Mouse (Mus musculus) stomach, embryonic 16.5 days (tissue): ENCODE results near the gene Fggy. TPM values are rescaled to one million over a fixed set of nuclear protein-coding genes. Genes with fewer than 3 reads are reported as not detected.

Experiments used
- ATAC-seq: fragments of 200-750 bp; cut with Nextera tagmentation; 2 replicates; pipeline ENCODE4 v1.8.0; 2017; ENCODE audit warnings: moderate number of reproducible peaks, moderate TSS enrichment; ENCODE audit not compliant: insufficient read depth, low FRiP score
- H3K27ac ChIP-seq: fragments of 300-500 bp; sonication (generic); 2 replicates; pipeline ENCODE4 v1.5.1; 2014; ENCODE audit warnings: low read length
- H3K27me3 ChIP-seq: fragments of 300-500 bp; sonication (generic); 2 replicates; pipeline ENCODE4 v1.6.1; 2014; ENCODE audit warnings: low read length, control low read depth, mixed read lengths; ENCODE audit not compliant: control insufficient read depth, insufficient read depth
- H3K36me3 ChIP-seq: fragments of 300-500 bp; sonication (generic); 2 replicates; pipeline ENCODE4 v1.6.1; 2014; ENCODE audit warnings: low read length; ENCODE audit not compliant: control insufficient read depth, insufficient read depth
- H3K4me1 ChIP-seq: fragments of 300-500 bp; sonication (generic); 2 replicates; pipeline ENCODE4 v1.6.1; 2014; ENCODE audit warnings: low read length, control low read depth, mixed read lengths; ENCODE audit not compliant: control insufficient read depth, insufficient read depth
- H3K4me2 ChIP-seq: fragments of 300-500 bp; sonication (generic); 2 replicates; pipeline ENCODE4 v1.6.1; 2014; ENCODE audit warnings: low read depth, low read length, mixed read lengths
- H3K4me3 ChIP-seq: fragments of 300-500 bp; sonication (generic); replicated peaks from 2 replicates; pipeline ENCODE4 v1.5.1; 2014; ENCODE audit warnings: mild to moderate bottlenecking, low read length
- H3K9ac ChIP-seq: fragments of 300-500 bp; sonication (generic); 2 replicates; pipeline ENCODE4 v1.6.1; 2014; ENCODE audit warnings: low read length
- H3K9me3 ChIP-seq: fragments of 300-500 bp; sonication (generic); replicated peaks from 2 replicates; pipeline ENCODE4 v1.6.1; 2016; ENCODE audit warnings: low read length, control low read depth; ENCODE audit not compliant: control insufficient read depth
- WGBS: fragments of 180-500 bp; shearing (Covaris S2); extraction: QIAGEN DNeasy Blood & Tissue Kit; methylation state at CpG from one replicate; pipeline ENCODE4 v1.1.7; 2014; 5-methylcytosine and 5-hydroxymethylcytosine counted together
- polyA plus RNA-seq: library from polyadenylated mRNA; unstranded; fragments of >200 nt; fragmentation: Nextera tagmentation; extraction: Ambion mirVana; gene quantifications from 2 replicates; pipeline ENCODE4 v1.2.1, GENCODE M21; 2015

Fggy gene
- polyA plus RNA-seq, 1 experiment from 2014 or later: 11.7 TPM

DNA sequence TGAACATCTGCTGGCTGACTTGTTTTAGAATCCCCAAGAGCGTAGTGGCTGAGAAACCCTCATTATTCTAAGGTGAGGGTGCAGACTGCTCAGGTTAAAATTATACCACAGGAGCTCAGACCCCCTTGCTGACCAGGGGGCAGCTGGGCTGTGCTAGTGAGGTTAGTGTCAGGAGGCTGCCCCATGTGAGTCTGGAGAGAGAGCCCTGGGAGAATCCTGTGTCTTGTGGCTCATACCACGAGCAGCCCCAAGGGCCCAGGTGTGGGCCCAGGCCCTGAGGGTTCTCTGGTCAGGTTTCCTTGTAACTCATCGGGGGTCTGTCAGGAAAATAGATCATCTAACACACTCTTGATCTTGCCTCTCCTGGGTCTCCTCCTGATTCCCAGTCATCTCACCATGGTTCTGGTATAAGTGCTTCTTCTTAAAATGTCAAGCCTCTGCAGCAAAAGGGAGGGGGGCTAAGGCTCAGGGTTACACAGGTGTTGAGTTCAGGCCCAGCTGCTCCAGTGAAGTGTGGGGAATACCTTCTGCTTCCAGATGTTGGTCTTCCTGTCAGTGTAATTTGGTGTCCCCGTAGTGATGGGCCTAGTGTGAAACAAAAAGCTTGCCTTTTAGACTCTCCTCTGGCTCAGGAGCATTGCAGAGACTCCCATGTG lies 26.9 kb downstream of the Fggy start:
- H3K9me3 ChIP-seq: no peaks in the 10 kb centered on the region
- ATAC-seq: no peak
- no peak overlapping the region for H3K9ac ChIP-seq
- 74% methylated on average over 4 of the region's 4 CpGs for WGBS
- H3K4me3 ChIP-seq: no peak overlapping the region
- H3K4me1 ChIP-seq: no peaks in the 10 kb centered on the region
- H3K4me2 ChIP-seq: no peak overlapping the region
- no peak overlapping the region for H3K27ac ChIP-seq
- no peaks in the 10 kb centered on the region for H3K27me3 ChIP-seq
- no peaks in the 10 kb centered on the region for H3K36me3 ChIP-seq

DNA sequence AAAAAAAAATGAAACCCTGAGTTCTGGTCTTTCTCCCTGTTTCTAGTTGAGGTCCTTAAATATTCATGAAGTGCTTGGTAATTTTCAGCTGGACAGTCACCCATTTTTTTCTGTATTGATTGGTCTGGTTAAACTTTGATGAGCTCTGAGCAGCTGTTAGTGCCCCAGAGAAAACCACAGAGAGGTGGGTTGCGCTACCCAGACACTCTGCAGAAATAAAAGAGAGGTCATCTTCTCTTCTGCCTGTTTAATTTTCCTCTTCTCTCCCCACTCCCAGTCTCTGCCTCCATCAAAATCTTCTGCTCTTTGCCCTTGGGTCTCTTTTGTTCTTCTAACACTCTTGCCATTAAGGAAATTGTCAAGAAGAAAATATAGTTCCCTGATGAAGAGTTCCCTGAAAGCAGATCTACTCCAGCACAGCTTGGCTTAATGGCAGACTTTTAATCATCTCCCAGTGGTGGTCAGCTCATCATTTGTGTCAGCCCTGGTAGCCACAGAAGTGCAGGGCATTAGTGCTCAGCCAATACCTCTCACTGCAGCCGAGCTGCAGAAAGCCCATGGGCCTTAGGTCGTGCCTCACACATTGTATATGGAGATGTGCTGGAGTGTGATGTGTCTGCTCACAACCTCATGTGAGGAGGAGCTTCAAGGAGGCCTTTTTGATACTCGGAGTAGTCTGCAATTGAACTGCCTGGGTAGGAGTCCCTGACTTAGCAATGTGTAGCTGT lies 29.1 kb downstream of the Fggy start:
- Histone ChIP-seq H3K27me3 (no peaks in the 10 kb centered on the region), H3K4me3 (no peak overlapping the region), H3K9me3 (no peaks in the 10 kb centered on the region), H3K4me1 (no peaks in the 10 kb centered on the region), H3K36me3 (no peaks in the 10 kb centered on the region), H3K9ac (no peak overlapping the region), H3K4me2 (no peak overlapping the region), H3K27ac (no peak overlapping the region)
- WGBS: 58% methylated on average over 4 of the region's 4 CpGs
- no peak for ATAC-seq

DNA sequence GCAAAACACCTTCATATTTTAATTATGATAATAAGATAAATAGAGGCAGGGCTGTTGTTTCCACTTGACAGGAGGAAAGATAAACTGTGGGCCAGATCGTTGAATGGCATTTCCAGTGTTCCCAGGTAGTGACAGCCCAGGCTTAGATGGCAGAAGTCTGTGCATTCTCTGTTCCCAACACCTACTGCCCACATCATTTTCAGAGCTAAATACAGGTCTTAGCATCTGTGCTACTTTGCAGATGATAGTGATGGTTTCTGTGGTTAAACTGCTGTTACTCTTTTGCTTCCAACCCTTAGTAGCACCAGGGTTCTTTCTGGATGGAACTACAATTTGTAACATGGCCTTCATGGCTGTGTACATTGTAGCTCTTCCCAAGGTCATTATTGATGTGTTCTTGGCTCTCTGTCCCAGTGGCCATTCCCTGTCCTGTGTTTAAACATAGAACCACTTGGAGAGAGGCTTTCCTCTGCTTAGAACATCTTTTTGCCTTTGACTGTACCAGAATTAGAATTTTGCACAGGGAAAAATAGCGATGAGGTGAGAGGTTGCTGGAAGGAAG lies 31.5 kb downstream of the Fggy start:
- ATAC-seq: no peak
- Histone ChIP-seq H3K36me3 (no peaks in the 10 kb centered on the region), H3K9me3 (no peaks in the 10 kb centered on the region)

DNA sequence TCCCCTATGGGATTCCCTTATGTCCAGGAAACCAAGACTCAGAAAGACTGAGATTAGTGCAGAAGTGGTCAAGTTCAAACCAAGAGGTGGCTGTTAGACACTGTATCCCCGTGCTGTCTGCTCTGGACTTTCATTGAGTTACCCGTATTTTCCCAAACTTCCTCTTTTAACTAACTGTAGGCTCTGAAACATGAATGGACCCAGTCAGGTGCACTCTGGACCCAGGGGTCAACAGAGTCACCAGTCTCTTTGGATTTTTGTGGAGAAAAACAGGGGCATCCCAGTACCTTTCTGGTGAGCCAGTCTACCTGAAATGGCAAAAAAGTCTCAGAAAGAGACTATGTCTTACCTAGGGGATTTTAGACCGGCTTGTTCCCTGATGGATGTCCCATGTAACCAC lies 33.6 kb downstream of the Fggy start:
- Histone ChIP-seq H3K9ac (no peak overlapping the region), H3K9me3 (no peaks in the 10 kb centered on the region), H3K4me1 (no peaks in the 10 kb centered on the region), H3K36me3 (no peaks in the 10 kb centered on the region), H3K27me3 (no peaks in the 10 kb centered on the region), H3K27ac (no peak overlapping the region), H3K4me3 (no peak overlapping the region), H3K4me2 (no peak overlapping the region)
- WGBS: 83% methylated on average over 3 of the region's 3 CpGs
- no peak for ATAC-seq

More for the DNA sequence above, 31.5 kb downstream of the Fggy start:
- 65% methylated on average over 2 of the region's 2 CpGs for WGBS
- H3K4me1 ChIP-seq: no peaks in the 10 kb centered on the region
- H3K4me3 ChIP-seq: no peak overlapping the region
- no peaks in the 10 kb centered on the region for H3K27me3 ChIP-seq
- H3K4me2 ChIP-seq: no peak overlapping the region
- H3K9ac ChIP-seq: no peak overlapping the region
- no peak overlapping the region for H3K27ac ChIP-seq

DNA sequence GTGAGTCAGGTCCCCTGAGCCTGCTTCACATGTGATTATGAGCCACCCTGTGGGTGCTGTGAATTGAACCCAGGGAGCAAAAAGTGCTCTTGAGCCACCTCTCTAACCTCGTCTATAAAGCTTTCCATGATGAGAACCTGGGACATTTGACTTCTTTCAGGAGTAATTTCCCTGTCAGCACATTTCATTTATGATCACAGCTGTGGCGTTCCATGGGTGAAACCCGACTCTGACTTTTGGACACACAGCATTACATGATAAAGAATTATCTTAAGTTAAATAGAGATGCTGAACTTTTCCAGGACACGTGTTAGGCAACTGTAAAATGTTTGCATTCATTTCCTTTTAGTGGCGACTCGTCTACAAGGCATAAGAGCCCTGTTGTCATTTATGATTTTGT lies 39.9 kb downstream of the Fggy start:
- 58% methylated on average over 6 of the region's 6 CpGs for WGBS
- no peak overlapping the region for H3K9ac ChIP-seq
- no peaks in the 10 kb centered on the region for H3K36me3 ChIP-seq
- no peak overlapping the region for H3K4me2 ChIP-seq
- H3K9me3 ChIP-seq: no peaks in the 10 kb centered on the region
- H3K4me1 ChIP-seq: no peaks in the 10 kb centered on the region
- ATAC-seq: no peak
- H3K4me3 ChIP-seq: no peak overlapping the region
- no peaks in the 10 kb centered on the region for H3K27me3 ChIP-seq
- H3K27ac ChIP-seq: no peak overlapping the region

DNA sequence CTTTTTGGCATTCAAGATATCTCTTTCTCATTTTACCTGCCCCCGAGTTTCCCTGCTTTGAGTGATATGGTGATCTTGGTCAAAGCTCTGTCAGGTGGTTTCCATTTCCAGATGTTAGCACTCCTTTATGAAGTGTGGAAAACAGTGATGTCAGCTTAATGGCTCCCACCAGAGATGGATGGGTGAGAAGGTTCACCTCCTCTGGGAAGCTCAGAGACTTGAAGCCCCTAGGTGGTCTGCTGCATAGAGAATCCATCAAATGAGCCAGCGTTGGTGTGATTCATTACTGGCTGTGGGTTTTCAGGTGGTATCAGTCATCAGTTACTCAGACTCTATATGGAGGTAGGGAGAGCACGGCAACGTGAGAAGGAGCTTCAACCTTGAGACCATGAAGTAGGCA lies 44.5 kb downstream of the Fggy start:
- H3K27me3 ChIP-seq: no peaks in the 10 kb centered on the region
- no peak overlapping the region for H3K9ac ChIP-seq
- no peak for ATAC-seq
- WGBS: 54% methylated on average over 4 of the region's 4 CpGs
- H3K36me3 ChIP-seq: no peaks in the 10 kb centered on the region
- H3K27ac ChIP-seq: no peak overlapping the region
- H3K4me3 ChIP-seq: no peak overlapping the region
- H3K4me1 ChIP-seq: no peaks in the 10 kb centered on the region
- H3K9me3 ChIP-seq: no peaks in the 10 kb centered on the region
- no peak overlapping the region for H3K4me2 ChIP-seq

- no peak for ATAC-seq
- Histone ChIP-seq H3K27me3 (no peaks in the 10 kb centered on the region), H3K4me1 (no peaks in the 10 kb centered on the region), H3K4me2 (no peak overlapping the region), H3K27ac (no peak overlapping the region), H3K36me3 (no peaks in the 10 kb centered on the region), H3K9me3 (no peaks in the 10 kb centered on the region), H3K4me3 (no peak overlapping the region), H3K9ac (no peak overlapping the region)
- WGBS: 65% methylated on average over 1 of the region's 1 CpGs
These were observed 45.9 kb downstream of the Fggy start for GRCm38 (mm10) chr4:95603254-95603653.

- no peak overlapping the region for H3K4me3 ChIP-seq
- ATAC-seq: no peak
- no peak overlapping the region for H3K4me2 ChIP-seq
- H3K36me3 ChIP-seq: no peaks in the 10 kb centered on the region
- H3K9me3 ChIP-seq: no peaks in the 10 kb centered on the region
- H3K27me3 ChIP-seq: no peaks in the 10 kb centered on the region
- H3K9ac ChIP-seq: no peak overlapping the region
- no peaks in the 10 kb centered on the region for H3K4me1 ChIP-seq
- no peak overlapping the region for H3K27ac ChIP-seq
- 79% methylated on average over 1 of the region's 1 CpGs for WGBS
These were observed 53.4 kb downstream of the Fggy start for GRCm38 (mm10) chr4:95610663-95611062.

DNA sequence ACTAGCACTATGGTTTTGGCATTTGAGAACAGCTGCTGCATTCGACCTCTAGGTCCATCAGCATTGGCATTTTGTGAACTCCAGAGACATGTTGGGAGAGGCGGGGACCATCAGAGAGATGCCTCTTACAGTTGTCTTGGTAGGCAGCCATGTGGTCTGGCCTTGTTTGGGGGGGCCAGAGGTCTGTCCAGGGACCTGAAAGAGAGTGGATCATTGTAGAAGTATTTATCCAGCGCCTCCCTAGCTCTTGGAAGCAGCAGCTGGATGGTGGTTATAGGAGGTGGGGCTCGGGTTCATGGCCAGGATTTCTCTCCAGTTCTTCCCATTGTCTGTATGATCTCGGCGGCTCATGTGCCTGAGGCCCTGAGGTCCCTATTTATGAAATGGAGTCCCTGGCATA lies 54.1 kb downstream of the Fggy start:
- no peak overlapping the region for H3K4me3 ChIP-seq
- H3K4me2 ChIP-seq: no peak overlapping the region
- H3K27me3 ChIP-seq: no peaks in the 10 kb centered on the region
- WGBS: 81% methylated on average over 6 of the region's 6 CpGs
- H3K4me1 ChIP-seq: no peaks in the 10 kb centered on the region
- H3K9me3 ChIP-seq: no peaks in the 10 kb centered on the region
- no peak overlapping the region for H3K27ac ChIP-seq
- no peaks in the 10 kb centered on the region for H3K36me3 ChIP-seq
- H3K9ac ChIP-seq: no peak overlapping the region
- no peak for ATAC-seq
